ENCODE assay signal across 14 mouse cellular contexts in genomic region chr15:78780908-78781307, GRCm38 (mm10). TPM values are rescaled to one million over a fixed set of nuclear protein-coding genes. Genes with fewer than 3 reads are reported as not detected.
DNase-seq lines count a peak whose midpoint lies in the region; ATAC-seq and TF ChIP-seq lines count a peak whose summit lies in the region.
"Had no signal": no experiment of that assay in that cellular context is flagged by ENCODE, and none has a peak within 500 bp of the region (broad histone marks: within the 10 kb centered on the region; RNA-seq: fewer than 3 reads in every experiment).

No protein-coding gene starts in this region.

- no peak for TF ChIP-seq CTCF in kidney, adult 2 months (conservative IDR thresholded peaks at IDR 0.05; ENCODE audit: insufficient read depth, insufficient read length, low read depth, low read length)

- 83% methylated on average over 7 of the region's 7 CpGs for WGBS in kidney, embryonic 14.5 days
- 53% methylated on average over 7 of the region's 7 CpGs for WGBS in kidney, adult 2 months
- 76% methylated on average over 7 of the region's 7 CpGs for WGBS in stomach, embryonic 16.5 days

- no peak overlapping the region for H3K4me3 ChIP-seq in kidney, embryonic 14.5 days (ENCODE audit: low read length)
- H3K4me3 ChIP-seq in kidney, adult 2 months (ENCODE audit: insufficient read depth, low read depth, low read length), result no peak overlapping the region
- no peak overlapping the region for H3K4me3 ChIP-seq in stomach, embryonic 16.5 days (replicated peaks; ENCODE audit: low read length)
- H3K4me3 ChIP-seq: embryonic facial prominence, embryonic 15.5 days; heart, embryonic 13.5 days; limb, embryonic 13.5 days had no signal

- peak; percentile 81 for DNase-seq in kidney, adult 11 months
- peak; percentile 89 for DNase-seq in kidney, adult 2 months
- peak; percentile 71 for DNase-seq in kidney, postnatal 10 days
- no peak for DNase-seq in ovary, postnatal 10 days (ENCODE audit: low spot score)
- DNase-seq in spleen, postnatal 10 days (ENCODE audit: low spot score in 2 of 2), result no peak
- DNase-seq: cerebellum, adult 9-11 months; gastrocnemius, postnatal 36 days; heart, postnatal 4 days had no signal

- H3K4me1 ChIP-seq in kidney, embryonic 14.5 days (ENCODE audit: control insufficient read depth, insufficient read depth, low read length), result no peaks in the 10 kb centered on the region
- peaks cover 12% of the 10 kb centered on the region for H3K4me1 ChIP-seq in kidney, adult 2 months (ENCODE audit: control insufficient read depth, insufficient read depth, low read length)
- peaks cover 6% of the 10 kb centered on the region; the same call in 1 of the 2 replicates for H3K4me1 ChIP-seq in stomach, embryonic 16.5 days (ENCODE audit: control insufficient read depth, insufficient read depth, low read length)

- peaks cover 10% of the 10 kb centered on the region; the same call in 1 of the 2 replicates for H3K36me3 ChIP-seq in kidney, embryonic 14.5 days (ENCODE audit: control insufficient read depth, insufficient read depth, low read length)
- H3K36me3 ChIP-seq in kidney, adult 2 months (ENCODE audit: control insufficient read depth, insufficient read depth, low read length), result peaks cover 1% of the 10 kb centered on the region
- H3K36me3 ChIP-seq in stomach, embryonic 16.5 days (ENCODE audit: control insufficient read depth, insufficient read depth, low read length), result peaks cover 4% of the 10 kb centered on the region; the same call in 1 of the 2 replicates
- H3K36me3 ChIP-seq: embryonic facial prominence, embryonic 15.5 days; limb, embryonic 13.5 days had no signal

- H3K9ac ChIP-seq in kidney, embryonic 14.5 days (ENCODE audit: low read depth, low read length), result no peak overlapping the region
- no peak overlapping the region for H3K9ac ChIP-seq in stomach, embryonic 16.5 days (ENCODE audit: low read length)
- H3K9ac ChIP-seq: embryonic facial prominence, embryonic 15.5 days; heart, embryonic 13.5 days; limb, embryonic 13.5 days had no signal

- no peak overlapping the region for H3K4me2 ChIP-seq in kidney, embryonic 14.5 days (replicated peaks; ENCODE audit: low read depth, low read length)
- H3K4me2 ChIP-seq in stomach, embryonic 16.5 days (ENCODE audit: low read depth, low read length), result no peak overlapping the region
- H3K4me2 ChIP-seq: embryonic facial prominence, embryonic 15.5 days; heart, embryonic 13.5 days; limb, embryonic 13.5 days had no signal

- no peak overlapping the region for H3K27ac ChIP-seq in kidney, embryonic 14.5 days (ENCODE audit: low read depth, low read length)
- peak overlapping the region; percentile 10 for H3K27ac ChIP-seq in kidney, adult 2 months (ENCODE audit: insufficient read depth, low read depth, low read length)
- H3K27ac ChIP-seq in stomach, embryonic 16.5 days (ENCODE audit: low read length), result no peak overlapping the region
- H3K27ac ChIP-seq: embryonic facial prominence, embryonic 15.5 days; heart, embryonic 13.5 days; limb, embryonic 13.5 days had no signal

- H3K9me3 ChIP-seq in kidney, embryonic 14.5 days (ENCODE audit: control insufficient read depth, low read length), result no peaks in the 10 kb centered on the region
- H3K9me3 ChIP-seq in stomach, embryonic 16.5 days (replicated peaks; ENCODE audit: control insufficient read depth, low read length), result no peaks in the 10 kb centered on the region
- H3K9me3 ChIP-seq: embryonic facial prominence, embryonic 15.5 days; heart, embryonic 13.5 days; limb, embryonic 13.5 days had no signal

- H3K27me3 ChIP-seq in kidney, embryonic 14.5 days (ENCODE audit: control insufficient read depth, insufficient read depth, low read length), result no peaks in the 10 kb centered on the region
- no peaks in the 10 kb centered on the region for H3K27me3 ChIP-seq in kidney, adult 2 months (replicated peaks; ENCODE audit: control insufficient read depth, insufficient read depth, low read length)
- no peaks in the 10 kb centered on the region for H3K27me3 ChIP-seq in stomach, embryonic 16.5 days (ENCODE audit: control insufficient read depth, insufficient read depth, low read length)
- H3K27me3 ChIP-seq: embryonic facial prominence, embryonic 15.5 days had no signal

- TF ChIP-seq POLR2A in kidney, adult 2 months (IDR thresholded peaks at IDR 0.05; ENCODE audit: low read depth, low read length), result no peak

- no peak for ATAC-seq in kidney, embryonic 14.5 days (ENCODE audit: low FRiP score, low TSS enrichment)
- 0 out of 2 replicates have a peak, but pooled peaks have one; percentile 15 for ATAC-seq in stomach, embryonic 16.5 days (ENCODE audit: insufficient read depth, low FRiP score)
- ATAC-seq: midbrain, embryonic 16.5 days had no signal

RNA-seq across cellular contexts. Expression of gene Mfng, which starts 7.6 kb away (rescaled TPM):
- 12.4 and 15.4 TPM in 2 replicates for polyA plus RNA-seq in kidney, embryonic 14.5 days (2014; fragmentation: Nextera tagmentation; extraction: Ambion mirVana)
- 15.7 and 16.6 TPM in 2 replicates for polyA plus RNA-seq in kidney, adult 2 months (2012; rRNA removed)
- 18.5 and 18.7 TPM in 2 replicates for polyA plus RNA-seq in stomach, embryonic 16.5 days (2015; fragmentation: Nextera tagmentation; extraction: Ambion mirVana)

RNA-seq across cellular contexts. Expression of gene Card10, which starts 21.9 kb away (rescaled TPM):
- polyA plus RNA-seq in kidney, embryonic 14.5 days (2014; fragmentation: Nextera tagmentation; extraction: Ambion mirVana), result 6.1 and 10.2 TPM in 2 replicates
- 80.4 and 93.7 TPM in 2 replicates for polyA plus RNA-seq in kidney, adult 2 months (2012; rRNA removed)
- 4.0 and 4.4 TPM in 2 replicates for polyA plus RNA-seq in stomach, embryonic 16.5 days (2015; fragmentation: Nextera tagmentation; extraction: Ambion mirVana)

Comparison
In these comparisons a context has a peak if more than half of its experiments do, and no peak if none do; other contexts are left out.
1. DNase-seq: peak in kidney, adult 11 months (single experiment), kidney, adult 2 months (single experiment) and kidney, postnatal 10 days (single experiment); none in ovary, postnatal 10 days (single experiment) and spleen, postnatal 10 days (0 of 2).